Mouse (Mus musculus) cerebellum, postnatal 14 days (tissue): ENCODE measurements around the gene Inpp5f.

ENCODE experiments used
- DNase-seq, 2 experiments: peaks; one replicate each; pipeline ENCODE4 v3.0.0; 2021; ENCODE audit warnings: mixed read lengths in 2 of 2

The Inpp5f gene

GRCm38 (mm10) chr7:128743898-128744297, 132.8 kb downstream of the Inpp5f start:
- DNase-seq: no peak

- DNase-seq: peak; percentile 98
Measured at GRCm38 (mm10) chr7:128744684-128745485, 133.8 kb downstream of the Inpp5f start, which contains the start of gene Sec23ip. Sec23ip (plus strand) TSS chr7:128744943.
